Mouse (Mus musculus): Measurements from ENCODE around the gene Sdhb.

GRCm38 (mm10) chr4:140975356-140975755 is 14.4 kb downstream of the Sdhb start:
- no peak for TF ChIP-seq CTCF (IDR thresholded peaks at IDR 0.05; ENCODE audit: borderline replicate concordance, insufficient read depth, low read length)
- no peak for TF ChIP-seq POLR2A (IDR thresholded peaks at IDR 0.05; ENCODE audit: low read depth, low read length)
